Mouse (Mus musculus) liver, postnatal 0 days (tissue): ENCODE measurements around the gene Dynll2.

Experiments used
- CTCF ChIP-seq: sonication (generic); IDR thresholded peaks from 2 replicates; pipeline ENCODE4 v1.5.1; 2016; ENCODE audit warnings: antibody characterized with exemption, low read depth
- EP300 ChIP-seq: IDR thresholded peaks from 2 replicates; pipeline ENCODE4 v1.6.1; 2016; ENCODE audit warnings: antibody characterized with exemption, low read depth, mild to moderate bottlenecking

- no peak for TF ChIP-seq CTCF
- TF ChIP-seq EP300 = no peak
These were observed 2.8 kb downstream of the Dynll2 start for GRCm38 (mm10) chr11:87984571-87984970.
